Mouse (Mus musculus) forebrain, embryonic 11.5 days (tissue): ENCODE data around the gene Utp14b. TPM values are rescaled to one million over a fixed set of nuclear protein-coding genes. Genes with fewer than 3 reads are reported as not detected.

Experiments
- ATAC-seq: fragments of 200-750 bp; cut with Nextera tagmentation; replicated peaks from 2 replicates; pipeline ENCODE4 v1.8.0; 2017; ENCODE audit warnings: moderate TSS enrichment; ENCODE audit not compliant: low FRiP score
- DNase-seq: peaks from one replicate; pipeline ENCODE4 v3.0.0-alpha.2; 2017; ENCODE audit warnings: low spot score
- H3K27ac ChIP-seq: fragments of 300-500 bp; sonication (generic); 2 replicates; pipeline ENCODE4 v1.5.1; 2014; ENCODE audit warnings: low read depth, low read length
- H3K27me3 ChIP-seq: fragments of 300-500 bp; sonication (generic); 2 replicates; pipeline ENCODE4 v1.6.1; 2014; ENCODE audit warnings: mild to moderate bottlenecking, low read length, mixed read lengths; ENCODE audit not compliant: control insufficient read depth, insufficient read depth
- H3K36me3 ChIP-seq: fragments of 300-500 bp; sonication (generic); 2 replicates; pipeline ENCODE4 v1.6.1; 2014; ENCODE audit warnings: mild to moderate bottlenecking, low read length, moderate library complexity, mixed read lengths; ENCODE audit not compliant: control insufficient read depth, insufficient read depth
- H3K4me1 ChIP-seq: fragments of 300-500 bp; sonication (generic); replicated peaks from 2 replicates; pipeline ENCODE4 v1.6.1; 2014; ENCODE audit warnings: low read length, mixed read lengths; ENCODE audit not compliant: control insufficient read depth, insufficient read depth
- H3K4me2 ChIP-seq: fragments of 300-500 bp; sonication (generic); 2 replicates; pipeline ENCODE4 v1.6.1; 2014; ENCODE audit warnings: low read depth, mild to moderate bottlenecking, low read length, moderate library complexity, mixed read lengths; ENCODE audit not compliant: severe bottlenecking
- H3K4me3 ChIP-seq: fragments of 300-500 bp; sonication (generic); 2 replicates; pipeline ENCODE4 v1.5.1; 2014; ENCODE audit warnings: low read depth, low read length
- H3K9ac ChIP-seq: fragments of 300-500 bp; sonication (generic); 2 replicates; pipeline ENCODE4 v1.6.1; 2014; ENCODE audit warnings: low read length
- H3K9me3 ChIP-seq: fragments of 300-500 bp; sonication (generic); 2 replicates; pipeline ENCODE4 v1.6.1; 2016; ENCODE audit warnings: low read length, mixed read lengths; ENCODE audit not compliant: control insufficient read depth
- WGBS: fragments of 180-500 bp; shearing (Covaris S2); extraction: QIAGEN DNeasy Blood & Tissue Kit; methylation state at CpG from one replicate; pipeline ENCODE4 v1.1.7; 2014; 5-methylcytosine and 5-hydroxymethylcytosine counted together
- polyA plus RNA-seq: library from polyadenylated mRNA; unstranded; fragments of >200 nt; fragmentation: Nextera tagmentation; extraction: Ambion mirVana; gene quantifications from 2 replicates; pipeline ENCODE4 v1.2.1, GENCODE M21; 2014

The Utp14b gene
- polyA plus RNA-seq, 1 experiment from 2014 or later: 5.9 TPM

GRCm38 (mm10) chr1:78642197-78642596, 15.6 kb upstream of the Utp14b start:
- Histone ChIP-seq H3K4me2 (no peak overlapping the region), H3K27me3 (no peaks in the 10 kb centered on the region), H3K9ac (no peak overlapping the region), H3K9me3 (no peaks in the 10 kb centered on the region), H3K4me1 (no peaks in the 10 kb centered on the region), H3K4me3 (no peak overlapping the region), H3K27ac (no peak overlapping the region), H3K36me3 (no peaks in the 10 kb centered on the region)
- 91% methylated on average over 2 of the region's 2 CpGs for whole genome bisulfite sequencing
- DNase-seq: no peak
- ATAC-seq: no peak

GRCm38 (mm10) chr1:78647317-78647885, 10.4 kb upstream of the Utp14b start:
- Histone ChIP-seq H3K9ac (no peak overlapping the region), H3K4me2 (no peak overlapping the region), H3K9me3 (no peaks in the 10 kb centered on the region), H3K36me3 (no peaks in the 10 kb centered on the region), H3K27me3 (no peaks in the 10 kb centered on the region), H3K27ac (no peak overlapping the region), H3K4me1 (no peaks in the 10 kb centered on the region), H3K4me3 (no peak overlapping the region)
- 77% methylated on average over 8 of the region's 8 CpGs for WGBS
- DNase-seq (no peak), ATAC-seq (no peak)

- 48% methylated on average over 6 of the region's 6 CpGs for WGBS
- Histone ChIP-seq H3K27me3 (no peaks in the 10 kb centered on the region), H3K9ac (no peak overlapping the region), H3K4me2 (no peak overlapping the region), H3K4me1 (no peaks in the 10 kb centered on the region), H3K4me3 (no peak overlapping the region), H3K36me3 (no peaks in the 10 kb centered on the region), H3K27ac (no peak overlapping the region), H3K9me3 (no peaks in the 10 kb centered on the region)
- DNase-seq (no peak), ATAC-seq (peak; percentile 46; the same call in 1 of the 2 replicates)
These were observed 8.4 kb upstream of the Utp14b start for GRCm38 (mm10) chr1:78649269-78650061.

GRCm38 (mm10) chr1:78656472-78656871, 1.4 kb upstream of the Utp14b start:
- 8% methylated on average over 2 of the region's 2 CpGs for WGBS
- H3K9ac ChIP-seq: no peak overlapping the region
- no peak overlapping the region for H3K4me2 ChIP-seq
- H3K36me3 ChIP-seq: no peaks in the 10 kb centered on the region
- no peak overlapping the region for H3K27ac ChIP-seq
- H3K9me3 ChIP-seq: no peaks in the 10 kb centered on the region
- H3K27me3 ChIP-seq: no peaks in the 10 kb centered on the region
- peaks cover 10% of the 10 kb centered on the region for H3K4me1 ChIP-seq
- ATAC-seq (no peak), DNase-seq (no peak)
- H3K4me3 ChIP-seq: no peak overlapping the region

- H3K9ac ChIP-seq: peak overlapping the region; percentile 31
- peak overlapping the region; percentile 97 for H3K4me3 ChIP-seq
- no peaks in the 10 kb centered on the region for H3K9me3 ChIP-seq
- WGBS: 33% methylated on average over 22 of the region's 22 CpGs
- H3K4me1 ChIP-seq: peaks cover 10% of the 10 kb centered on the region
- H3K27me3 ChIP-seq: no peaks in the 10 kb centered on the region
- DNase-seq (no peak), ATAC-seq (no peak)
- no peaks in the 10 kb centered on the region for H3K36me3 ChIP-seq
- H3K4me2 ChIP-seq: peak overlapping the region; percentile 72
- H3K27ac ChIP-seq: no peak overlapping the region; the same call in 1 of the 2 replicates
These were observed 713 bp upstream of the Utp14b start for GRCm38 (mm10) chr1:78657021-78657629.

- Histone ChIP-seq H3K4me1 (peaks cover 10% of the 10 kb centered on the region), H3K4me3 (peak overlapping the region; percentile 97), H3K9ac (peak overlapping the region; percentile 97), H3K36me3 (no peaks in the 10 kb centered on the region), H3K9me3 (no peaks in the 10 kb centered on the region), H3K27ac (peak overlapping the region; percentile 93; the same call in 1 of the 2 replicates), H3K27me3 (no peaks in the 10 kb centered on the region), H3K4me2 (peak overlapping the region; percentile 72)
- DNase-seq (no peak), ATAC-seq (no peak)
- 1% methylated on average over 20 of the region's 20 CpGs for WGBS
These were observed 817 bp downstream of the Utp14b start for GRCm38 (mm10) chr1:78658441-78659269.

- Histone ChIP-seq H3K4me2 (peak overlapping the region; percentile 72), H3K9me3 (no peaks in the 10 kb centered on the region), H3K36me3 (no peaks in the 10 kb centered on the region), H3K4me1 (peaks cover 10% of the 10 kb centered on the region), H3K9ac (peak overlapping the region; percentile 97), H3K27ac (no peak overlapping the region), H3K27me3 (no peaks in the 10 kb centered on the region), H3K4me3 (peak overlapping the region; percentile 97)
- 34% methylated on average over 4 of the region's 4 CpGs for WGBS
- DNase-seq (no peak), ATAC-seq (no peak)
These were observed 1.5 kb downstream of the Utp14b start for GRCm38 (mm10) chr1:78659270-78659823.

- Histone ChIP-seq H3K27ac (no peak overlapping the region), H3K4me1 (peaks cover 7% of the 10 kb centered on the region), H3K4me3 (no peak overlapping the region), H3K9ac (no peak overlapping the region), H3K27me3 (no peaks in the 10 kb centered on the region), H3K4me2 (no peak overlapping the region), H3K36me3 (no peaks in the 10 kb centered on the region; the same call in 1 of the 2 replicates), H3K9me3 (no peaks in the 10 kb centered on the region)
- no peak for DNase-seq
- 96% methylated on average over 4 of the region's 4 CpGs for WGBS
- ATAC-seq: no peak
These were observed 6.5 kb downstream of the Utp14b start for GRCm38 (mm10) chr1:78664326-78664725.
